Mouse (Mus musculus) embryonic facial prominence, embryonic 13.5 days (tissue): Measurements from ENCODE around the gene Pramef17. TPM values are rescaled to one million over a fixed set of nuclear protein-coding genes. Genes with fewer than 3 reads are reported as not detected.
"Not testable (repeated sequence)": the region's sequence is repeated elsewhere in the genome, so short reads cannot be mapped to it uniquely, and the experiment has no call there.

Experiments used
- ATAC-seq: fragments of 200-750 bp; cut with Nextera tagmentation; 2 replicates; pipeline ENCODE4 v1.8.0; 2017; ENCODE audit warnings: low read depth; ENCODE audit not compliant: insufficient number of reproducible peaks, insufficient read depth, low FRiP score, low TSS enrichment
- H3K27ac ChIP-seq: fragments of 300-500 bp; sonication (generic); 2 replicates; pipeline ENCODE4 v1.5.1; 2015; ENCODE audit warnings: moderate library complexity, mild to moderate bottlenecking, inconsistent platforms
- H3K27me3 ChIP-seq: fragments of 300-500 bp; sonication (generic); 2 replicates; pipeline ENCODE4 v1.6.1; 2015; ENCODE audit warnings: mild to moderate bottlenecking, inconsistent platforms
- H3K36me3 ChIP-seq: fragments of 300-500 bp; sonication (generic); 2 replicates; pipeline ENCODE4 v1.6.1; 2015; ENCODE audit warnings: mild to moderate bottlenecking, inconsistent platforms
- H3K4me1 ChIP-seq: fragments of 300-500 bp; sonication (generic); 2 replicates; pipeline ENCODE4 v1.6.1; 2015; ENCODE audit warnings: inconsistent platforms
- H3K4me2 ChIP-seq: fragments of 300-500 bp; sonication (generic); 2 replicates; pipeline ENCODE4 v1.6.1; 2015; ENCODE audit warnings: moderate library complexity, mild to moderate bottlenecking, inconsistent platforms
- H3K4me3 ChIP-seq: fragments of 300-500 bp; sonication (generic); 2 replicates; pipeline ENCODE4 v1.5.1; 2015; ENCODE audit warnings: mild to moderate bottlenecking, inconsistent platforms
- H3K9ac ChIP-seq: fragments of 300-500 bp; sonication (generic); 2 replicates; pipeline ENCODE4 v1.6.1; 2015; ENCODE audit warnings: mild to moderate bottlenecking, inconsistent platforms
- H3K9me3 ChIP-seq: fragments of 300-500 bp; sonication (generic); 2 replicates; pipeline ENCODE4 v1.6.1; 2016; ENCODE audit warnings: inconsistent platforms
- WGBS: fragments of 180-500 bp; shearing (Covaris S2); methylation state at CpG from one replicate; pipeline ENCODE4 v1.1.7; 2015; ENCODE audit warnings: mixed read lengths; 5-methylcytosine and 5-hydroxymethylcytosine counted together
- polyA plus RNA-seq: library from polyadenylated mRNA; unstranded; fragments of >200 nt; fragmentation: Nextera tagmentation; extraction: Ambion mirVana; gene quantifications from 2 replicates; pipeline ENCODE4 v1.2.1, GENCODE M21; 2015

The Pramef17 gene
- polyA plus RNA-seq, result not detected in 2 replicates

- not testable (repeated sequence) for ATAC-seq, H3K4me2 ChIP-seq, H3K9me3 ChIP-seq, H3K27me3 ChIP-seq, H3K36me3 ChIP-seq, H3K9ac ChIP-seq, H3K4me3 ChIP-seq, H3K4me1 ChIP-seq, H3K27ac ChIP-seq
- WGBS, result 47% methylated on average over 3 of the region's 3 CpGs
Measured at GRCm38 (mm10) chr4:143994269-143994668, at the start of gene Pramef17. Gene Pramef17, minus strand, starts transcription at chr4:143994369.

- H3K4me2 ChIP-seq, H3K4me1 ChIP-seq, ATAC-seq, H3K27ac ChIP-seq, H3K4me3 ChIP-seq, H3K27me3 ChIP-seq, H3K9ac ChIP-seq, H3K36me3 ChIP-seq, H3K9me3 ChIP-seq: not testable (repeated sequence)
- 94% methylated on average over 17 of the region's 17 CpGs for WGBS
Measured at GRCm38 (mm10) chr4:143988126-143988525, 6.0 kb downstream of the Pramef17 start.

GRCm38 (mm10) chr4:143987475-143987941, 6.7 kb downstream of the Pramef17 start:
- not testable (repeated sequence) for ATAC-seq, H3K27me3 ChIP-seq, H3K4me1 ChIP-seq, H3K4me2 ChIP-seq, H3K4me3 ChIP-seq, H3K27ac ChIP-seq, H3K9ac ChIP-seq, H3K36me3 ChIP-seq, H3K9me3 ChIP-seq
- 92% methylated on average over 15 of the region's 17 CpGs for WGBS

GRCm38 (mm10) chr4:143985733-143986132, 8.4 kb downstream of the Pramef17 start:
- not testable (repeated sequence) for H3K4me2 ChIP-seq, H3K27me3 ChIP-seq, H3K27ac ChIP-seq, H3K36me3 ChIP-seq, H3K9me3 ChIP-seq, H3K4me1 ChIP-seq, ATAC-seq, H3K4me3 ChIP-seq, H3K9ac ChIP-seq
- 94% methylated on average over 7 of the region's 9 CpGs for WGBS

GRCm38 (mm10) chr4:143985165-143985564, 9.0 kb downstream of the Pramef17 start:
- H3K4me1 ChIP-seq, result not testable (repeated sequence)
- no CpG with 5 or more reads among the region's 7 CpGs for WGBS

GRCm38 (mm10) chr4:143983446-143983845, 10.7 kb downstream of the Pramef17 start:
- not testable (repeated sequence) for ATAC-seq

More at GRCm38 (mm10) chr4:143985165-143985564, 9.0 kb downstream of the Pramef17 start:
- H3K27ac ChIP-seq, H3K27me3 ChIP-seq, H3K9me3 ChIP-seq, H3K9ac ChIP-seq, H3K4me2 ChIP-seq, H3K4me3 ChIP-seq, H3K36me3 ChIP-seq, ATAC-seq: not testable (repeated sequence)

GRCm38 (mm10) chr4:143966850-143967249, 27.3 kb downstream of the Pramef17 start, which contains the start of gene Gm13101:
Gene Gm13101, minus strand, starts transcription at chr4:143966950.
- not testable (repeated sequence) for H3K36me3 ChIP-seq, H3K4me1 ChIP-seq, H3K9ac ChIP-seq, H3K27ac ChIP-seq, H3K4me2 ChIP-seq, H3K9me3 ChIP-seq, H3K4me3 ChIP-seq, H3K27me3 ChIP-seq, ATAC-seq
- 39% methylated on average over 2 of the region's 2 CpGs for WGBS

More at GRCm38 (mm10) chr4:143983446-143983845, 10.7 kb downstream of the Pramef17 start:
- H3K9ac ChIP-seq, H3K4me1 ChIP-seq, H3K27ac ChIP-seq, H3K4me3 ChIP-seq, H3K9me3 ChIP-seq, H3K4me2 ChIP-seq, H3K27me3 ChIP-seq, H3K36me3 ChIP-seq: not testable (repeated sequence)
- 75% methylated on average over 1 of the region's 1 CpGs for WGBS

GRCm38 (mm10) chr4:143950916-143951315, 43.3 kb downstream of the Pramef17 start, which contains the start of gene Pramef25:
Gene Pramef25, minus strand, starts transcription at chr4:143951016.
- H3K9ac ChIP-seq, ATAC-seq, H3K36me3 ChIP-seq, H3K27me3 ChIP-seq, H3K4me1 ChIP-seq, H3K4me2 ChIP-seq, H3K27ac ChIP-seq, H3K4me3 ChIP-seq: not testable (repeated sequence)
- H3K9me3 ChIP-seq, result peaks cover 16% of the 10 kb centered on the region; the same call in 1 of the 2 replicates
- 91% methylated on average over 1 of the region's 1 CpGs for WGBS

Other genes with a start within 250 kb of the Pramef17 start
- gene Gm13023, start 205.0 kb downstream of the Pramef17 start, polyA plus RNA-seq, result not detected in 2 replicates
- gene Gm13084, start 178.3 kb downstream of the Pramef17 start, polyA plus RNA-seq, result not detected in 2 replicates
- not detected in 2 replicates for gene Gm13103, start 147.9 kb downstream of the Pramef17 start, polyA plus RNA-seq
- gene Pramef6, start 94.0 kb downstream of the Pramef17 start, polyA plus RNA-seq, result not detected in 2 replicates
- not detected in 2 replicates for gene Pramef25, start 43.4 kb downstream of the Pramef17 start, polyA plus RNA-seq
- not detected in 2 replicates for gene Gm13101, start 27.4 kb downstream of the Pramef17 start, polyA plus RNA-seq
- not detected in 2 replicates for gene Pramel4, start 64.8 kb upstream of the Pramef17 start, polyA plus RNA-seq
- gene Gm13102, start 112.1 kb upstream of the Pramef17 start, polyA plus RNA-seq, result not detected in 2 replicates
- gene Oog3, start 168.3 kb upstream of the Pramef17 start, polyA plus RNA-seq, result not detected in 2 replicates
- not detected in 2 replicates for gene Oog2, start 196.3 kb upstream of the Pramef17 start, polyA plus RNA-seq
- gene C87977, start 218.9 kb upstream of the Pramef17 start, polyA plus RNA-seq, result not detected in 2 replicates